In the genomic region with DNA sequence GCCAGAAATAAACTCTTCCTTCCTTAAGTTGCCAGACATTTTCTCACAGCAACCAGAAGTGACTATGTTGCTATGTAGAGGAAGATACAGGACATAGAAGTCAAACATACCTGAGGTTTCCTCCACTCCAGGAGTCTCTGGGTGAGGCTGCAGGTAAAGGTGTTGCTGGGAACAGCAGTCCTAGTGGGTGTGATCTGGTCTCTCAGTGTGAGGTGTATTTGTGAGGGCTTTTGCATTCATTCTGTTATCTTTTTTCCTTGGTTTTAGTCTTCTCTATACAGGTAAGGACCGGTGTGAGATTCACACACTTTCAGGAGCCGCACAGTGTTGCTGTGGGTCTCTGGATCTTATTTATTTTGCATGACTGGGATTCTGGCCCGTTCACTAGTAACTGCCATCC, we compare ENCODE assay signal across 27 mouse cellular contexts.
DNase-seq lines count a peak whose midpoint lies in the region; ATAC-seq lines count a peak whose summit lies in the region.
"Had no signal": no experiment of that assay in that cellular context is flagged by ENCODE, and none has a peak within 500 bp of the region (broad histone marks: within the 10 kb centered on the region; RNA-seq: fewer than 3 reads in every experiment).

No protein-coding gene starts in this region.

- peaks cover 4% of the 10 kb centered on the region; the same call in 1 of the 2 replicates for H3K36me3 ChIP-seq in forebrain, embryonic 11.5 days (ENCODE audit: control insufficient read depth, insufficient read depth, low read length)
- peaks cover 50% of the 10 kb centered on the region for H3K36me3 ChIP-seq in forebrain, embryonic 13.5 days (ENCODE audit: poor library complexity, severe bottlenecking)
- H3K36me3 ChIP-seq in kidney, embryonic 16.5 days (ENCODE audit: insufficient read depth, low read length): peaks cover 30% of the 10 kb centered on the region
- H3K36me3 ChIP-seq in midbrain, embryonic 11.5 days (ENCODE audit: control insufficient read depth, insufficient read depth, low read length): peaks cover 10% of the 10 kb centered on the region; the same call in 1 of the 2 replicates
- peaks cover 7% of the 10 kb centered on the region; the same call in 1 of the 2 replicates for H3K36me3 ChIP-seq in midbrain, embryonic 16.5 days (ENCODE audit: control insufficient read depth, insufficient read depth, low read length)
- peaks cover 49% of the 10 kb centered on the region for H3K36me3 ChIP-seq in limb, embryonic 10.5 days

- intact Hi-C loops in left cerebral cortex, postnatal 10 days (cut with DNase I): no loop called here

- DNase-seq in forebrain, embryonic 11.5 days (ENCODE audit: low spot score): no peak
- no peak for DNase-seq in kidney, adult 11 months
- DNase-seq in midbrain, embryonic 11.5 days (ENCODE audit: low spot score, missing footprints): peak; percentile 69
- DNase-seq in limb, embryonic 10.5 days (ENCODE audit: low spot score): peak; percentile 18
- no peak for DNase-seq in left cerebral cortex, postnatal 10 days (ENCODE audit: extremely low spot score in 1 of 2, low spot score in 2 of 2)
- DNase-seq: adrenal gland, adult 8-10 months; adrenal gland, postnatal 25 days; cerebellum, adult 11-12 months; cerebellum, adult 8-10 months; cerebellum, postnatal 10 days; cerebellum, postnatal 36 days; embryo, embryonic 11 days; forebrain, postnatal 0 days; gastrocnemius, adult 2 months; gastrocnemius, postnatal 14 days; heart, adult 18-20 months had no signal

- no peak overlapping the region for H3K4me3 ChIP-seq in forebrain, embryonic 11.5 days (ENCODE audit: low read depth, low read length)
- no peak overlapping the region for H3K4me3 ChIP-seq in forebrain, embryonic 13.5 days
- H3K4me3 ChIP-seq in kidney, embryonic 16.5 days (ENCODE audit: low read length): no peak overlapping the region
- H3K4me3 ChIP-seq in midbrain, embryonic 11.5 days (ENCODE audit: low read depth, low read length): no peak overlapping the region
- no peak overlapping the region for H3K4me3 ChIP-seq in midbrain, embryonic 16.5 days (ENCODE audit: low read depth, low read length)
- no peak overlapping the region for H3K4me3 ChIP-seq in limb, embryonic 10.5 days
- H3K4me3 ChIP-seq: embryonic facial prominence, embryonic 10.5 days; embryonic facial prominence, embryonic 13.5 days; erythroblast, embryonic 14.5 days; gastrocnemius, adult 2 months; hindbrain, embryonic 10.5 days; hindbrain, embryonic 13.5 days had no signal

- whole genome bisulfite sequencing in forebrain, embryonic 11.5 days: 99% methylated on average over 3 of the region's 3 CpGs
- 94% methylated on average over 3 of the region's 3 CpGs for WGBS in forebrain, embryonic 13.5 days
- WGBS in kidney, embryonic 16.5 days: 94% methylated on average over 3 of the region's 3 CpGs
- WGBS in midbrain, embryonic 11.5 days: 95% methylated on average over 3 of the region's 3 CpGs
- WGBS in midbrain, embryonic 16.5 days: 97% methylated on average over 3 of the region's 3 CpGs
- WGBS in limb, embryonic 10.5 days: 98% methylated on average over 3 of the region's 3 CpGs

- no peak overlapping the region for H3K9ac ChIP-seq in forebrain, embryonic 11.5 days (ENCODE audit: low read length)
- no peak overlapping the region for H3K9ac ChIP-seq in forebrain, embryonic 13.5 days
- no peak overlapping the region for H3K9ac ChIP-seq in kidney, embryonic 16.5 days (replicated peaks; ENCODE audit: low read length)
- H3K9ac ChIP-seq in midbrain, embryonic 11.5 days (ENCODE audit: low read length): no peak overlapping the region
- H3K9ac ChIP-seq in midbrain, embryonic 16.5 days (ENCODE audit: low read depth, low read length): no peak overlapping the region
- H3K9ac ChIP-seq: embryonic facial prominence, embryonic 13.5 days; forebrain, postnatal 0 days; hindbrain, embryonic 13.5 days had no signal

- H3K9me3 ChIP-seq in forebrain, embryonic 11.5 days (ENCODE audit: control insufficient read depth, low read length): no peaks in the 10 kb centered on the region
- no peaks in the 10 kb centered on the region for H3K9me3 ChIP-seq in forebrain, embryonic 13.5 days (replicated peaks)
- H3K9me3 ChIP-seq in kidney, embryonic 16.5 days (ENCODE audit: low read length): no peaks in the 10 kb centered on the region
- no peaks in the 10 kb centered on the region for H3K9me3 ChIP-seq in midbrain, embryonic 11.5 days (ENCODE audit: control insufficient read depth, low read length)
- no peaks in the 10 kb centered on the region for H3K9me3 ChIP-seq in midbrain, embryonic 16.5 days (replicated peaks; ENCODE audit: control insufficient read depth, low read length, poor library complexity, severe bottlenecking)
- no peaks in the 10 kb centered on the region for H3K9me3 ChIP-seq in limb, embryonic 10.5 days (replicated peaks)
- H3K9me3 ChIP-seq: embryonic facial prominence, embryonic 13.5 days; hindbrain, embryonic 13.5 days had no signal

- 0 out of 2 replicates have a peak, but pooled peaks have one; percentile 26 for ATAC-seq in forebrain, embryonic 11.5 days (replicated peaks; ENCODE audit: low FRiP score)
- no peak for ATAC-seq in forebrain, embryonic 13.5 days
- 0 out of 2 replicates have a peak, but pooled peaks have one; percentile 35 for ATAC-seq in kidney, embryonic 16.5 days (ENCODE audit: low FRiP score, low TSS enrichment)
- peak; percentile 15; the same call in 1 of the 2 replicates for ATAC-seq in midbrain, embryonic 11.5 days (ENCODE audit: low FRiP score)
- ATAC-seq in midbrain, embryonic 16.5 days: no peak
- ATAC-seq: activated CD4-positive, CD25-positive, alpha-beta regulatory T cell, adult 4 months; forebrain, embryonic 14.5 days; forebrain, postnatal 0 days; hindbrain, embryonic 16.5 days had no signal

- H3K27ac ChIP-seq in forebrain, embryonic 11.5 days (ENCODE audit: low read depth, low read length): no peak overlapping the region
- H3K27ac ChIP-seq in forebrain, embryonic 13.5 days: no peak overlapping the region
- no peak overlapping the region for H3K27ac ChIP-seq in kidney, embryonic 16.5 days (ENCODE audit: low read length)
- H3K27ac ChIP-seq in midbrain, embryonic 11.5 days (ENCODE audit: low read depth, low read length): no peak overlapping the region
- H3K27ac ChIP-seq in midbrain, embryonic 16.5 days (ENCODE audit: low read length): no peak overlapping the region
- no peak overlapping the region for H3K27ac ChIP-seq in limb, embryonic 10.5 days
- H3K27ac ChIP-seq: embryonic facial prominence, embryonic 10.5 days; embryonic facial prominence, embryonic 13.5 days; gastrocnemius, adult 2 months; hindbrain, embryonic 10.5 days; hindbrain, embryonic 13.5 days had no signal

- no peak overlapping the region for H3K4me2 ChIP-seq in forebrain, embryonic 11.5 days (ENCODE audit: low read depth, low read length, severe bottlenecking)
- no peak overlapping the region for H3K4me2 ChIP-seq in forebrain, embryonic 13.5 days
- H3K4me2 ChIP-seq in kidney, embryonic 16.5 days (replicated peaks; ENCODE audit: low read depth, low read length): no peak overlapping the region
- H3K4me2 ChIP-seq in midbrain, embryonic 11.5 days: no peak overlapping the region
- H3K4me2 ChIP-seq in midbrain, embryonic 16.5 days (ENCODE audit: low read length): no peak overlapping the region
- H3K4me2 ChIP-seq: embryonic facial prominence, embryonic 13.5 days; hindbrain, embryonic 13.5 days had no signal

- no peaks in the 10 kb centered on the region for H3K27me3 ChIP-seq in forebrain, embryonic 11.5 days (ENCODE audit: control insufficient read depth, insufficient read depth, low read length)
- no peaks in the 10 kb centered on the region for H3K27me3 ChIP-seq in forebrain, embryonic 13.5 days
- H3K27me3 ChIP-seq in kidney, embryonic 16.5 days (ENCODE audit: insufficient read depth, low read length): no peaks in the 10 kb centered on the region
- H3K27me3 ChIP-seq in midbrain, embryonic 11.5 days (ENCODE audit: control insufficient read depth, insufficient read depth, low read length): no peaks in the 10 kb centered on the region
- H3K27me3 ChIP-seq in midbrain, embryonic 16.5 days (ENCODE audit: control insufficient read depth, insufficient read depth, low read depth, low read length): no peaks in the 10 kb centered on the region
- no peaks in the 10 kb centered on the region for H3K27me3 ChIP-seq in limb, embryonic 10.5 days (ENCODE audit: low read depth, poor library complexity, severe bottlenecking)
- H3K27me3 ChIP-seq: embryonic facial prominence, embryonic 13.5 days; hindbrain, embryonic 13.5 days had no signal

- H3K4me1 ChIP-seq in forebrain, embryonic 11.5 days (replicated peaks; ENCODE audit: control insufficient read depth, insufficient read depth, low read length): no peaks in the 10 kb centered on the region
- H3K4me1 ChIP-seq in forebrain, embryonic 13.5 days: no peaks in the 10 kb centered on the region
- no peaks in the 10 kb centered on the region for H3K4me1 ChIP-seq in kidney, embryonic 16.5 days (ENCODE audit: insufficient read depth, low read length)
- no peaks in the 10 kb centered on the region for H3K4me1 ChIP-seq in midbrain, embryonic 11.5 days (ENCODE audit: control insufficient read depth, insufficient read depth, low read length)
- no peaks in the 10 kb centered on the region for H3K4me1 ChIP-seq in midbrain, embryonic 16.5 days (ENCODE audit: control insufficient read depth, insufficient read depth, low read length)
- H3K4me1 ChIP-seq in limb, embryonic 10.5 days: no peaks in the 10 kb centered on the region
- H3K4me1 ChIP-seq: embryonic facial prominence, embryonic 10.5 days; embryonic facial prominence, embryonic 13.5 days; hindbrain, embryonic 10.5 days; hindbrain, embryonic 13.5 days had no signal

Comparison
In these comparisons a context has a peak if more than half of its experiments do, and no peak if none do; other contexts are left out.
1. ATAC-seq: peak in forebrain, embryonic 11.5 days (single experiment), kidney, embryonic 16.5 days (single experiment) and midbrain, embryonic 11.5 days (single experiment); none in forebrain, embryonic 13.5 days (single experiment) and midbrain, embryonic 16.5 days (single experiment).
2. DNase-seq: peak in midbrain, embryonic 11.5 days (single experiment) and limb, embryonic 10.5 days (single experiment); none in forebrain, embryonic 11.5 days (single experiment), kidney, adult 11 months (single experiment) and left cerebral cortex, postnatal 10 days (0 of 2).